Mouse (Mus musculus) left cerebral cortex, postnatal 36 days (tissue): ENCODE results near the gene Col4a3bp. TPM values are rescaled to one million over a fixed set of nuclear protein-coding genes. Genes with fewer than 3 reads are reported as not detected.

ENCODE experiments used
- DNase-seq, 2 experiments: peaks; one replicate each; pipeline ENCODE4 v3.0.0; 2021 to 2022; ENCODE audit warnings: low spot score in 2 of 2, mixed read lengths in 1 of 2
- intact Hi-C: fragments of 180-260 bp; cut with DNase I; formaldehyde crosslinking; loops from one replicate; pipeline ENCODE4 v1.15.1; 2025
- total RNA-seq, 2 experiments: library from RNA; stranded (reverse); gene quantifications; 2 replicates each; pipeline ENCODE4 v1.2.3; 2021

Gene Col4a3bp
- total RNA-seq, 2 experiments from 2014 or later = 61.6 to 71.7 TPM

DNA sequence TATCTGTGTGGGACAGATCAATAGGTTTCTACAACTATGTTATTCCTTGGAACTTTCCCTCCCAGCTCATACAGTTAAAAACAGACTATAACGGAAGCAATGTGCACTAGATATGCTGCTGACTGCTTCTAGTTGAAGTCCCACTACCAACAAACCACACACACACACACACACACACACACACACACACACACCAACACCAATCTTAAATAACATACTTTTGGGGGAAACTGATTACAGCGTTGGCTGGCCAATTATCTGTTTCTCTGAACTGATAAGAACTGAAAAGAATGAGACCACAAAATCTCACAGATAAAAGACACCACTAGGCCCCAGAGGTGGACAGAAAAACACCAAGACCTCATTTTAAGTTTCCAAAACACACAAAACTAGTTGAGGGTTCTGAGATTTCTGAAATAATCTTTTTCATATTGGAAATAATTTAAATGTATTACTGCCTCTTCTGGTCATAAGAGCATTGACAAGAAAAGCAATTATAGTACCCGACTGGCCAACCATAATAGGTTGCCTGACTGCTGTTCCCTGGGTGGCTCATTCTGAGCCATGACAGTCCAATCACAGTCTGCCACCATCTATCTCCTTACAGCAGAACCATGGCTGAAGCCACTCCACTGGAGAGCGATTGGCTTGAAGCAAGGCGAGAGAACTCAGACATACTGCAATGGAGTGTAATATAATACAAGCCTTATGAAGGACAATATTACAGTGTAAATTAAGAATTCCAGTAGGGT is 5.4 kb upstream of the Col4a3bp start:
- no peak for DNase-seq
- intact Hi-C loops = no loop called here

DNA sequence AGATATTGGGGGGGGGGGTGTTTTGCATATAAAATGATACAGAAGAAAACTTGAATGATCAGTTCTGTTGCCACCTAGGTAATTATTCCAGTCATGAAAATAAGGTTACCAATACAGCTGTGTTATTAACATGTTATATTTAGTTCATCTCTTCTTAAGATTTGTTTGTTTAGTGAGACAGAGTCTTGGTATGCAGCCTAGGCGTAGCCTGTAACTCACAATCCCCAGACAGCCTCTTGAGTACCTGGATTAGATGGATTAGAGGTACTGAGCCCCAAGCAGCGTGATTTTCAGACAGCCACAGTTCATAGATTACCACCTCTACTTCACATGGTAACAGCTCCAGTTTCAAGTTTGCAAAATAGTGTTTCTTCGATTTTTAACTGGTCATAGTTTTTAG is 4.3 kb upstream of the Col4a3bp start:
- no peak for DNase-seq
- intact Hi-C loops = no loop called here

DNA sequence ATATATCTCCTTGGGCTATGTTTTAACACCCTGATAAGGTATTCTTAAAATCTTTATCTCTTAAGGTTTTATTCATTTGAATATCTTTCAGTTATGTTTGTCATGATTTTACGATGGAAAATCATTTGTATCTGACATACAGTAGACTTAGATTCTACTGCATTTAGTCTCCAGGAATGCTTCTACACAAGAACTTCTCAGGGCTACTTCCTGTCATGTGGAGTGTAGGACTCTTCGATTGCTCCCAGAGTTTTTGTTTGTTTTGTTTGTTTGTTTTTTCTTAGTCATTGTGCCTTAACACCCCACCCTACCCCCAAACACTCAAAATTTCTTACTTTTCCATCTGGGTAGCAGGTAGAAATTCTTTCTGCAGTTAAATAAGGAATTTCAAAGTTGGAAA is 1.0 kb upstream of the Col4a3bp start:
- intact Hi-C loops = loop anchor here (5.0 kb wide), 2 partner anchors 51 to 109 kb away; no protein-coding TSS in a partner anchor
- DNase-seq = no peak

DNA sequence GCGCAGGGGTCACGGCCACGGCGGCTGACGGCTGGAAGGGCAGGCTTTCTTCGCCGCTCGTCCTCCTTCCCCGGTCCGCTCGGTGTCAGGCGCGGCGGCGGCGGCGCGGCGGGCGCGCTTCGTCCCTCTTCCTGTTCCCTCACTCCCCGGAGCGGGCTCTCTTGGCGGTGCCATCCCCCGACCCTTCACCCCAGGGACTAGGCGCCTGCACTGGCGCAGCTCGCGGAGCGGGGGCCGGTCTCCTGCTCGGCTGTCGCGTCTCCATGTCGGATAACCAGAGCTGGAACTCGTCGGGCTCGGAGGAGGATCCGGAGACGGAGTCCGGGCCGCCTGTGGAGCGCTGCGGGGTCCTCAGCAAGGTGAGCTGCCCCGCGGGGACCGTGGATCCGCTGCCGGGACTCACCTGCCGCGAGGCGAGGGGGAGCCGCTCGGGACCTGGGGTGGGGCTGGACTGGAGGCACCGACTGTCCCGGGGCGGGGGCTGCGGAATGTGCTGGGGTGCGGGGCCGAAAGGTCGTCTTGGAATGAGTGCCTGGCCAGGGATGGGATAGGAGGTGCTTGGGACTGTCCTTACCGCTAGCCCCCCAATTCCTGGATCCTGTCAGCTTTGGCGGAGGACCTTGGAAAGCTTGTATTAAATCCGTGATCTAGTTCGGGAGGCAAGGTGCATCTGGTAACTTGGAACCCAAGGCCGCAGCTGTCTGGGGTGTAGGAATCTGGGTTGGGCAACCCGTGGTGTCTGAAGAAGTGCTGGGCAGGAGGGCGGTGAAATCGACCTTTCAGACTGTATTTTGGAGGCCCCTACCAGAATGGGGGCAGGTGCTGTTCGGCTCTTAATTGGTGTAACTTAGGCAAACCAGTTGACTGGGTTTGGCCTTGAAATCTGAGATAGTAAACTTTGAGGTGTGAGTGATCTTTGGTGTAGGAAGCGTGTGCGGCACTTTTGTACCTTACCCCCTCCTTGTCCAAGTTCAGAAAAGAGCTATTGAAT is 778 bp downstream of the Col4a3bp start:
- no peak for DNase-seq
- intact Hi-C loops = loop anchor here (5.0 kb wide), 2 partner anchors 49 to 111 kb away; no protein-coding TSS in a partner anchor

DNA sequence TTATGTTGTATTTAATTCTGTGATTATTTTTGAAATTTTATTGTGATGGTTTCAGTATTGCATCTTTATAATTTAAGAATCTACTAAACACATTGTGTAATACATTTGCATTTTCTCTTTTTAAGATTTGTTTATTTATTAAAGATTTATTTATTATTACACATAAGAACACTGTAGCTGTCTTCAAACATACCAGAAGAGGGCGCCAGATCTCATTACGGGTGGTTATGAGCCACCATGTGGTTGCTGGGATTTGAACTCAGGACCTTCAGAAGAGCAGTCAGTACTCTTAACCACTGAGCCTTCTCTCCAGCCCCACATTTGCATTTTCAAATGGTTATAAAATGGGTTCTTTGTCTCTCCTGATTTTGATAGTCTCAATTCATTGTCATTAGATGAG is 2.1 kb downstream of the Col4a3bp start:
- DNase-seq = no peak
- intact Hi-C loops = loop anchor here (5.0 kb wide), 2 partner anchors 48 to 112 kb away; no protein-coding TSS in a partner anchor

DNA sequence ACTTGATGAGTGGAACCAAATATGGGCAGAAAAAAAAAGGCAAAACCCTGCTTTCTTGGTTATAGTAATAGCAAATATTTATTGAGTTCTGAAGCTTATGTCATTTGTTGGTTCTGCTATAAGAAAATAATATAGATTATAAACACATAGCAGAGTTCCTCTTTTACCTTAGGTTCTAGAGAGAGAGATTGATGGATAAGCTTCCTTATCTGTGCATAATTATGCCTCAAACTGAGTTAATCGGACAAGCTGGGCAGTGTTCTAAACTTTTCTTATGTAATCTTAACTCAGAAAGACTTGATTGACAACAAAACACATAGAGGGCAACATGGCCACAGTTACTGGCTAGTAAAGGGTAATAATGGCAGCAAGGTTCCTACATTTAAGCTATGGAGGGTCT is 4.8 kb downstream of the Col4a3bp start:
- intact Hi-C loops = no loop called here

DNA sequence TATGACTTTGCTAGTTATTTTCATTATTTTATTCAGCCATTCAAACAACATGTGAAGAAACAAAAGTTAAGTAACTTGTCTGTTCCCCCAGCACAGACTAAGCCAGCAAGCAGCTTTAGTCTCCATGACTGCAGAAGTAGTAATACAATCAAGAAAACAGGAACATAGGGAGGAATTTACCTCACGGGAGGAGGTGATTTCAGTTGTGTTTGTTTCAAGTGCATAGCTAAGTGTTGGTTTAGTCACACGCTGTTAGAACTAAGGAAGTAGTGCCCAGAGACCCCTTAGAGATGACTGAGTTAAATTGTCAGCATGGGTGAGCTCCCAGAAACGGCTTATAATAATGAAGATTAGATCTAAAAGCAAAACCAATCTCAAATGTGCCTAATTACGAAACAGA is 5.5 kb downstream of the Col4a3bp start:
- DNase-seq = no peak
- intact Hi-C loops = no loop called here

More for the DNA sequence above, 4.8 kb downstream of the Col4a3bp start:
- DNase-seq = no peak

DNA sequence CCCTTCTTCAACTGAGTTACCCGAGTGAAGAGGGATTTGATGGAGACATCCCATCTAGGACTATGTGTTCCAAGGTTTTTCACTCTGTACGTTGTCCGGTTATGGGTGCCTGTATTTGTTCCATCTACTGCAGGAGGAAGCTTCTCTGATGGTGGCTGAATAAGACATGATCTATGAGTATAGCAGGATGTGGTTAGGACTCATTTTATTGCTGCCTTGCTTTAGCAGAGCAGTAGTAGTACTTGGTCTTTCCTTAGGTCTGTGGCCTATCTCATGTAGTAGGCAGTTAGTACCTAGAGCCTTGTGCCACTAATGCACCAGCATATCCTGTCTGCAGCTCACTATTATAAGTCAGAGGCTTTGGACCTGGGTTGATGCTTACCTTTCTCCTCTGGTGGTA is 12.7 kb downstream of the Col4a3bp start:
- DNase-seq = no peak
- intact Hi-C loops = no loop called here

DNA sequence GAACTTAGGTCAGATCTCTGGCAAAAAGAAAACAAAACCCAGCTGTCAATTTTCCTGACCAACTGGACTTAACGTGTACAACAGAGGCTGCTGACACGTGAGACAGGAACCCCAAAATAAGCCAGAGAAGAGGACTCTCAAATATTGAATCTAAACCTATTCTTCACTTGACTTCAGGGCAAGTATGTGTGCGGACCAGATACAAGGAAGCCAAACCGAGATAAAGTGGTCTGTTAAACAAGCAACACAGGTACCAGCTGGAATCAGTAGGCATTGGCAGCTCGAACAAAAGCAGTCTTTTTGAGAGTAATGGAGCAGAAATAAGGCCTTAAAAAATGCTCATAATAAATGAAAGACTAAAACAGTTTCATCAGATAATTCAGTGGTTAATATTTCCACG is 25.6 kb downstream of the Col4a3bp start:
- intact Hi-C loops = no loop called here
- DNase-seq = no peak

DNA sequence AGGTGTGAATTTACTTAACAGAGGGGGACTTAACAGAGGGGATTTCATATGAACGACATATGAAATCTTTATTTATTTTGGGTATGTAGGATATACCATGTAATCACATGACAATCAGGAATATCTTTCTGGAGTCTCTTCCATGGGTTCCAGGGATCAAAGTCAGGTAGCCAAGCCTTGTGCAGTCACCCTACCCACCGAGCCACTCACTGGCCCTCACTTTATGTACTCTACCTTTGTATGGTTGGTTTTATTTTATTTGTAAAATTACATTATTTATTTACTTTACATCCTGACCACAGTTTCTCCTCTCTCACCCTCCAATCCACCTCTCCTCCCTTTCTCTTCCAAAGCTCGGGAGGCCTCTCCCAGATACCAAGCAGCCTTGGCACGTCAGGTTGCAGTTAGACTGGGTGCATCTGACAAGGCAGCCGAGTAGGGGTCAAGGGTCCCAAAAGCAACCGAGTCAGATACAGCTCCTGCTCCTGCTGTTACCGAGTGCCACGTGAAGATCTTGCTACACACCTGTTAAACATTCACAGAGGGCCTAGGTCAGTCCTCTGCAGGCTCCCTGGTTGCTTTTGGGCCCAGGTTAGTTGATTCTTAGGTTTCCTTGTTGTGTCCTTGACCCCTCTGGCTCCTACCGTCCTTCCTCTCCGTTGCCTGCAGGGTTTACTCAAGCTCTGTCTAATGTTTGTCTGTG is 28.0 kb downstream of the Col4a3bp start:
- DNase-seq = no peak
- intact Hi-C loops = no loop called here

DNA sequence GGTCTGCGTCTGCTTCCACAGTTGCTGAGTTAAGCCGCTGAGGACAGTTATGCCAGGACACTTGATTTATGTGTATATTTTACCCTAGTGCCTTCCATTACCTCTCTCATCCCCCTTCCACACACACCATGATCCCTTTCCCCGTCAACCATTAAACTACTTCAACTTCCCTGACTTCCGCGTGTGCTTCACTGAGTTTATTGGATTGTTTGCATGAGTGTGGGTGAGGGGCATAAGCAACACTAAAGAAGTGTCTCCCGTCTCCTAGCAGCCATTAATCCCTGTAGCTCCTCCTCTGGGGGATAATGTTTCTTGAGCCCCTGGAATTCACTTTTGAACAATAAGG is 28.6 kb downstream of the Col4a3bp start:
- intact Hi-C loops = no loop called here
- DNase-seq = no peak

DNA sequence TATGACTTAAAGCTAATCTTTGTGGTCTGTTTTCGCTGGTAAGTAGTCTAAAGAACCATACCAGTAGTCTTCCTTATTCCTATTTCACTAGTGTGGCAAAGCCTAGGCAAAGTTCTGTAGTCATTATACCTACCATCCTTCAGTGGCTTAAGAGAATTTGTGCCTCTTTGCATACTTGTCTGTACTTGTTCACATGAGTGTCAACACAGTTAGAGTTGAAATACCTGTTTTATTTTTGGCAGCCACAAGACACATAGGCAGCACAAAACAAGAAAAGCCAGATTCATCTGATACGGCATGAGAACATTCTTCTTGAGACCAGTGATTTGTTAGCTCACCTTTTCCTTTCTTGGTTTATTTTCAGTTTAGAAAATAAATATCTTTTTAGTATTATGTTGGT is 31.8 kb downstream of the Col4a3bp start:
- intact Hi-C loops = no loop called here
- no peak for DNase-seq

DNA sequence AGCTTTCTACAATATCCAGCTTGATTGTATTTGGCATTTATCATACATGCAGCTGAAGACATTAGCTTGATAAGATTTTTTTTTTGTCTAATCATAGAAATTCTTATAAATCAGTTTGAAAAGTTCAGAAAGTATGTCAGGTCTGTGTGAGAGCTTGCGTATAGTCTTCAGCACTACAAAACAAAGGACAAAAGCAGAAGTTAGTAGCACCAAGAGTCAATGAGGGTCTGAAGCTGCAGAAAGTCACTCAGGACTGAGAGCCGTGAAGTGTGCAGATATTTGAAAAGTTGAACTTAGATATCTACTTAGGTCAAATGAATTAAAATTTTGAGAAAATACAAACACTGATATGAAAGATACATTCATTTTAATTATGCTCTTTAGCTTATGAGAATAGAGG is 36.7 kb downstream of the Col4a3bp start:
- no peak for DNase-seq
- intact Hi-C loops = no loop called here

DNA sequence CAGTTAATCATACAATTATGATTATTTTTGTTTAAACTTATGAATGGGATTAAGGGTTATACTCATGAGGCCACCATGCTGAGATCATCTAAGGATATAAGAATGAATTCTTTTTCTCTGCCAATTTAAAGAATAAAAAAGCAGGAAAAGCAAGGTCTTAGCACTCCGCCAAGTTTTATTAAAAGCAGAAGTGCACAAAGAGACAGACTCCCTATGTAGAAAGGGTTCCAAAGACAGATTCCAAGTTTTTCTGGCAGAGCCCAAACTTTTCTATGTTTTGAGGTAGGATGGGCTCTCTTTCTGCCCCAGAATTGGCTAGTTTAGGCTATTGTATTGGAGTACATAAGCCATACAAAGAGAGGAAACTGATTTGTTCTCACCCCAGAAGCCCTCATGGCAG is 37.6 kb downstream of the Col4a3bp start:
- no peak for DNase-seq
- intact Hi-C loops = no loop called here

DNA sequence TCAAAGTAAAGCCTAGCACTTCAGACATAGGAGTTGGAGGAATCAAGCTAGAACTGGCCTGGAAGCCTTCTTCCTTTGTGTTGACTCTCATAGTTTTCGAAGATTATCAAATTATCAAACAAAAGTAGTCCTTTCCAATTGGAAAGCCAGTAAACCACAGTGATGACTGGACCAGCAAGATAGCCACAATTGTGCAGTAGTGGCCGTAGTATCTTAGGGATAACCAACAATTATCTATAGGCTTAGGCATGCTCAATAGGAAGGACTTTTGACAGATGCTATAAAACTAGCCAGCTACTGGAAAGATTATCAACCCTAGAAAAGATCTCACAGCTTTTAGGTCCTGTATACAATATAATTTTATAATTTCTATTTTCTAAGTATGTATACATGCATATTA is 41.8 kb downstream of the Col4a3bp start:
- no peak for DNase-seq

DNA sequence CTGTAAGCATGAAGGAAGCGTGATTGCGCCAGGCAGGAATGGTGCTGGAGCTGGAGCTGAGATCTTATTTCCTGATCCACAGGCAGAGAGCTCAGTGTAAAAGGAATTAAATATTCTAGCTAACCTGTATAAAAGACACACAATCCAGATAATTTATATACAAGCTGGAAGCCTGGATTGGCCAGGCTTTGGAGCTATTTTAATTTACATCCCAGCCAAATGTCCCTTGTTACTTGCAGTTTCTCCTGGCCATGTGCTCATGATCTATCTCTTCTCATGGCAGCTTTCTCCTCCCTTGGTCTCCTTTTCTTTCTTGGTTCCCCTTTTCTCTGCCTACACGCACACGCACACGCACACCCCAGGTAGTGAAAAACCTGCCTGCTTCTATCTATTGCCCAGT is 44.1 kb downstream of the Col4a3bp start:
- intact Hi-C loops = no loop called here
- DNase-seq = no peak

More for the DNA sequence above, 41.8 kb downstream of the Col4a3bp start:
- intact Hi-C loops = no loop called here

DNA sequence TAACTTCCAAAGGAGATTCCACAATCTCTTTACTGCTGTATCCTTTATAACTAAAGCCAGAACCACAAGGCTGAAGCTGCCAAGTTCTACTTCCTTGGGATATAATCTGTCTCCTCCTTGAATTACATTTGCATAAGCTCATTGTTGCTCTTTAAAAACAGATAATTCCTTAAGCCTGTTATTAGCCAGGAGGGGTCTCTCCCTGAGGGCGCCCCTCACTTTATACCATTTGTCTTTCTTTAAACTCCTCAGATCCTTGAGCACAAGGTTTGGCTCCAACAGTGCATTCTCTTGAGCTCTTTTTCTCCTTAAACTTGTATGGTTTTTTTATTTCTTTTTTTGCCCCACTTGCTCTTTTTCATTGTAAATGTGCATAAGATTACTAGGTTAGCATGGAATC is 46.2 kb downstream of the Col4a3bp start:
- intact Hi-C loops = no loop called here
- DNase-seq = no peak

DNA sequence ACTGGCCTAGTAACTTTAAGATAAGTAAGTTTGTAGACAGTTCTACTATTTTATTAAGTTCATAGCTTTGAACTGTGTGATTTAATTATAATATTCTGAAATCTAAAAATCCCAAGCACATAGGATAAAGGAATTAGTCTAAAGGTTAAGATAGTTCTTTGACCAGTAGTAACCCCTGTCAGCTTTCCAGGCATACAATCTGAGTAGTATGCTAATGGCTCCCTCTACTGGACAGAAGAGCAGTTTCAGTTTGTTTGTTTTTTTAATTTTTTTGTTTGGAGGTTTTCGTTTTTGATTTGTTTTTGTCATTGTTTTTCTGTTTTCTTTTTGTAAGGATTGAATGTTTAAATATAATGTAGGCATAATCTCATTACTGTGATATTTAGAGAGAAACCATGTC is 51.2 kb downstream of the Col4a3bp start:
- DNase-seq = no peak
- intact Hi-C loops = loop anchor here (1.0 to 5.0 kb wide), 2 partner anchors 51 to 162 kb away; partner anchors contain the start of genes Col4a3bp and Polk

DNA sequence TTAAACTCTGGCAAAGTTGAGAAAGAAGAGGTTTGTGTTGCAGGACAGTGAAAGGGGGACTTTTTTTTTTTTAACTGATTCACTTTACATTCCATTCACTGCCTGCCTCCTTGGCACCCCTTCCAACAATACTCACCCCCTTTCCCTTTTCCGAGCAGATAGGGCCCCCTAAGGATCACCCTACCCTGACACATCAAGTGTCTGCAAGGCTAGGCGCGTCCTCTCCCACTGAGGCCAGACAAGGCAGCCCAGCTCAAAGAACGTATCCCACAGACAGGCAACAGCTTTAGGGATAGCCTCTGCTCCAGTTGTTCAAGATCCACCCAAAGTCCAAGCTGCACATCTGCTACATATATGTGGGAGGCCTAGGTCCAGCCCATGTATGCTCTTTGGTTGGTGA is 51.7 kb downstream of the Col4a3bp start:
- no peak for DNase-seq
- intact Hi-C loops = loop anchor here (5.0 kb wide), 1 partner anchor 52 kb away; the partner anchor contains the start of genes Col4a3bp and Polk

DNA sequence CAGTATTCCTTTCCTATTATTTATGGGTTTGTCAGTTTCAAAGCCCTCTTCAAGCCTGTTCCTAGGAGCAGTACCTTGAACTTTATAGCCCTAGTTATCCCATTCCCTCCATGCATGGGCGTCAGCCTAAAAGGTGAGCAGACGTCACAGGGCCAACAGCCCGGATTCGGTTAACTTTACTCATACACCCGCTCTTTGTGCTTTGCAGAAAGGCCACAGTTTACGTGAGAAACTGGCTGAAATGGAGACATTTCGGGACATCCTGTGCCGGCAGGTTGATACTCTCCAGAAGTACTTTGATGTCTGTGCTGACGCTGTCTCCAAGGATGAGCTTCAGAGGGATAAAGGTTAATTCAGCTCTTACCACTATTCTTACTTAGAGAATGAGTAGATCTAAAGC is 56.8 kb downstream of the Col4a3bp start:
- no peak for DNase-seq
- intact Hi-C loops = no loop called here
